Mouse (Mus musculus) megakaryocyte, embryonic 14.5 days (primary cell): ENCODE measurements around the gene Cxcl9. TPM values are rescaled to one million over a fixed set of nuclear protein-coding genes. Genes with fewer than 3 reads are reported as not detected.
"Not testable (repeated sequence)": the region's sequence is repeated elsewhere in the genome, so short reads cannot be mapped to it uniquely, and the experiment has no call there.

Experiments used
- H3K27me3 ChIP-seq: replicated peaks from 2 replicates; pipeline ENCODE3; 2012; ENCODE audit warnings: inconsistent platforms
- H3K36me3 ChIP-seq: replicated peaks from 2 replicates; pipeline ENCODE3; 2012; ENCODE audit warnings: low read length, inconsistent platforms, mixed read lengths
- H3K4me1 ChIP-seq: 2 replicates; pipeline ENCODE4 v1.6.1; 2012; ENCODE audit warnings: inconsistent platforms
- H3K4me3 ChIP-seq: replicated peaks from 2 replicates; pipeline ENCODE3; 2012; ENCODE audit warnings: moderate library complexity, mild to moderate bottlenecking, inconsistent platforms
- H3K9me3 ChIP-seq: 2 replicates; pipeline ENCODE4 v1.6.1; 2012; ENCODE audit warnings: inconsistent platforms
- FLI1 ChIP-seq: IDR thresholded peaks from 2 replicates; pipeline ENCODE4 v1.6.1; 2012; ENCODE audit warnings: low read length, inconsistent platforms, mixed read lengths
- GATA1 ChIP-seq: IDR thresholded peaks from 3 replicates; pipeline ENCODE4 v1.6.1; 2012; ENCODE audit warnings: mixed read lengths, low read length, inconsistent platforms, borderline replicate concordance
- polyA plus RNA-seq: library from polyadenylated mRNA; stranded (reverse); fragments of >175 nt; gene quantifications from 2 replicates; pipeline ENCODE4 v1.2.3, GENCODE M21; 2012; ENCODE audit warnings: low replicate concordance; ENCODE audit not compliant: insufficient read depth

Cxcl9 gene
- polyA plus RNA-seq, 1 experiment: not detected

DNA sequence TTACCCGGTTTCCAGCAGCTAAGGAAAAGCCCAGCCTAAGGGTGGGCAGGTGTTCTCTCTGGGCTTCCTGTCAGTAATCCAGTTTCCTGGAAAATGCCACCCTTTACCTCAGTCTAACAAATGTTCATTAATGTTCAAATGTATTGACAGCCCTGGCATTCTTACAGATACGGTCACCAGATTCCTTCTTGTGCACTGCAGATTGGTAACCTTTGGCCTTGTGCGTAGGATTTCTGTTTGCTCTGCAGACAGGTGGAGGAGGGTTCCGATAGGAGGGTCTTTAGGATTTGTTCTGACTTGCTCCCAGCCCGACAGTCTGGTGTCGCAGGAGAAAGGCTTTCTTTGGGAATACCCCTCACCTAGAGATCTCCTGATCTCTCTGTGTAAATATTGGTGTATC is 38.7 kb upstream of the Cxcl9 start:
- H3K9me3 ChIP-seq: no peaks in the 10 kb centered on the region
- peaks cover 18% of the 10 kb centered on the region for H3K27me3 ChIP-seq
- TF ChIP-seq GATA1 (no peak), FLI1 (no peak)
- H3K36me3 ChIP-seq: no peaks in the 10 kb centered on the region
- no peak overlapping the region for H3K4me3 ChIP-seq
- peaks cover 31% of the 10 kb centered on the region for H3K4me1 ChIP-seq

DNA sequence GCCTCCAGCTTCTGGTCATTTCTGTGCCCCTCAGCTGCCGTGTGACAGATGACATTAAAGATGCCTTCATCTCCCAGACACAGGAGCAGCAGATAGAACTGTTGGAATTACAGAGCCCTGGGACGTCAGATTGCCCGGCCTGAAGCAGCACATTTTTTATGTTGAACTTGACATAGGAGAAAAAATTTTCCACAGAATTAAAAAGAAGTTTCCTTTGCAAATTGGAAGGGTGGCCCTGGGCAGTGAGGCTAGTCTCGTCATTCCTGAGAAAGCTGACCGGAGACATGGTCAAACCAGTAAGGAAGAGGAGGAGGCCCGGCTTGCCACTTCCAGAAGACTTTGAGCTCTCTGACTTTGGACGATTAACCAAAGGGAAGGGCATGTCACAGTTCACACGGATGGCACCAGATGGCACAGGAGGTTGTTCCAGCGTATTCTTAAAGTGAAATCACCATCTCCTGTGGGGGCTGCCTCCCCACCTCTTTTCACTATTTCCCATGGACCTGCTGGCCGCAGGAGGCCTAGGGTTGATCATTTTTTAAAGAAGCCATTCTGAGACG is 37.3 kb upstream of the Cxcl9 start:
- Histone ChIP-seq H3K4me1 (peaks cover 24% of the 10 kb centered on the region), H3K9me3 (no peaks in the 10 kb centered on the region), H3K27me3 (peaks cover 25% of the 10 kb centered on the region), H3K4me3 (no peak overlapping the region), H3K36me3 (no peaks in the 10 kb centered on the region)
- TF ChIP-seq FLI1 (no peak), GATA1 (no peak)

DNA sequence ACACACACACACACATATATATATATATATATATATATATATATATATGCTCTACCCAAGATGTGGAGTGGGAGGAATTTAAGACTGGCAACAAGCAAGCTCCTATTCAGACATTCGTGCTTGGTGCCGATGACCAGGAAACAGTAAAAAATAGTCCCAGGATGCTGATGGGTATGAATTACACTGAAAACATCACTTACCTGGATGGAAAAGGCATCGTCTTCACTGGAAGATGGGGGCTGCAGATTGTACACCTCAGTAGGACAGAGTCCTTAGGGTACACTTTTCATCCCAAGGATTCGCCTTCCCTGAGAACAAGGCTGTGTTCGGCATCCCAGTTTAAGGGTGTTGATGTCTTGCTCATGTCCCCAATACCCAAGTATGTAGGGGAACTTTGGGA is 36.1 kb upstream of the Cxcl9 start:
- H3K4me3 ChIP-seq: no peak overlapping the region
- peaks cover 26% of the 10 kb centered on the region for H3K27me3 ChIP-seq
- peaks cover 17% of the 10 kb centered on the region for H3K4me1 ChIP-seq
- H3K9me3 ChIP-seq: no peaks in the 10 kb centered on the region
- no peak for TF ChIP-seq GATA1
- TF ChIP-seq FLI1: no peak
- no peaks in the 10 kb centered on the region for H3K36me3 ChIP-seq

DNA sequence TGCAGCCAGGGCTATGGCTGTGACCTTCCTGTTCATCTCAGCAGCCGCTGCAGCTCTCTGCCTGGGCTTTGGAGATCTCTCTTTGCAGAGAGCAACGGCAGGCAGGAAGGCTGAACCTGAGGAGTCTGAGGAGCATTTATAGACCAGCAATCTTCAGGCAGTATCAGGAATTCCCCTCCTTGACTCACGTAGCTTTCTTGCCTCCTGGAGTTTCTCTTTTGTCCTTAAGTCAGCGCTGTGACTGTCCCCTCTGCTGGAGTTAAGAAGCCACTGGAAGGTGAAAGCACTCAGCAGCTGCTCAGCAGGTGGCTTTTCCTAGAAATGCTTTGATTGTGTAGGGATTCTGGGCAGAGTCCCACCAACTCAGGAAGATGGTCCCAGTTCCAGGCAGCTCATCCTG is 35.3 kb upstream of the Cxcl9 start:
- TF ChIP-seq GATA1: no peak
- H3K27me3 ChIP-seq: peaks cover 29% of the 10 kb centered on the region
- peak overlapping the region; percentile 6 for H3K4me3 ChIP-seq
- no peaks in the 10 kb centered on the region for H3K9me3 ChIP-seq
- no peaks in the 10 kb centered on the region for H3K36me3 ChIP-seq
- peaks cover 16% of the 10 kb centered on the region for H3K4me1 ChIP-seq

DNA sequence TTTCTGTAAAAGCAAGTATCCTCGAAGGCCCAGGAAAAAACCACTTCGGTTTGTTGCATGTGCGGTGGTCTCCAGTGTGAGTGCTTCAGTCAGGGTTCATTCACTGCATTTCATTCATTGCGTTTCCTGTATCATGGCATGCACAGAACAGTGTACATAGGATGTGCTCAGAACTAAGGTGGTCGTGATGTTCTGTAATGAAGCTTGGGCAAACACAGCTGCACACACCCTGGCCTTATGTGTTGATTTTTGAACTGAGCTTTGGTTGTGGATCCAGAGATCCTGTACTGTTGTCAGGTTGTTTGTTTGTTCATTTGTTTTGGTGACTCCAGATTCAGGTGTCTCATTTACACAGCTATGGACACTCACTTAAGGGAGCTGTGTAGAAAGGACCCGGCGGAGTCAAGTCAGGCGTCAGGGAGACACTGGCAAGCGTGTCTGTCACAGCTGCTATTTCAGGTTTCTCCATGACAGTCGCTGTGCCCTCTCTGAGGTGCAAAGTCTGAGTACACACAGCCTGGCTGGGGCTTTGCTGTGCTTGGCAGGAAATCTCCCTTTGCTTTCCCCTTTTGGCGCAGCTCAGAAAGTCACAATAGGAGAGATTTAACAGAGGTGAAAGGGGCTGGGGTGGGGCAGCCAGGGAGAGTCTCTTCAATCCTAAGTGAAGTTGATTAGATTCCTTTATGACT is 31.0 kb upstream of the Cxcl9 start:
- H3K4me3 ChIP-seq: no peak overlapping the region

DNA sequence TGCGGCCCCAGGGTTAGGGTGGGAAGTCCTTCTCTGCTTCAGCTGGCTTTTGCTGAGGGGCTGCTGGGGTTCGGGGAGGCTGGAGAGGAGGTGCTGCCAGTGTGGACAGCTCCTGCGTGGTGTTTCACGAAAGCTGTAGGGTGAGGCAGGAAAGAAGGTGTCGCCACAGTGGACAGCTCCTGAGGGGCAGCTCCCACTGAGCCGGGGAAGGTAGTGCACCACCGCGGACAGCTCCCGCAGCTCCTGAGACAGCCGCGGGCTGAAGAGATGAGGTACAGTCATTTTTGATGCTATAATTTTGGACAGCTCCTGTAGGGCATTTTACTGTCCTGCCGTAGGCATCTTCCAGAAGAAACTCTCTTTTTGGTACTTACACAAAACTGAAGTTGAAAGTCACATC is 30.2 kb upstream of the Cxcl9 start:
- H3K4me1 ChIP-seq: peaks cover 18% of the 10 kb centered on the region
- no peak for TF ChIP-seq FLI1
- no peak for TF ChIP-seq GATA1

More for the DNA sequence above, 31.0 kb upstream of the Cxcl9 start:
- Histone ChIP-seq H3K4me1 (peaks cover 16% of the 10 kb centered on the region), H3K27me3 (peaks cover 33% of the 10 kb centered on the region), H3K9me3 (no peaks in the 10 kb centered on the region), H3K36me3 (no peaks in the 10 kb centered on the region)
- TF ChIP-seq FLI1 (no peak), GATA1 (no peak)

DNA sequence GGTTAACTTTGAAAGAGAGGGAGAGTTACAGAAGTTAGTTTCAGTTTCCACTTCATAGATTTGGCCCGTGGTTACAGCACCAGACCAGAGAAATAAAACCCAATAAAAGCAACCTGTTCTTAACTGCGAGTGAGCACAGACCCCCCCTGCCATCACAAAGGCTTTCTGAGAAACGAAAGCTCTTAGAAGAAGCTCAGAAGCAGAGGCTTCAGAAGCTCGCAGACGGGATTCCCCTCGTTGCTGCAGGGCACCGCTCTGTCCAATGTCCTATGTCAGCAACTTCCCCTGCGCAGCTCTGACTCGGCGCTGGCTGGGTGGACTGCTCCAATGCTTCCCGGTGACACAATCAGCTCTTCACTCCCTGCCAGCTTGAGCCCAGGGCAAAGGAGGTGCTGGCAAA is 25.6 kb upstream of the Cxcl9 start:
- Histone ChIP-seq H3K27me3 (peaks cover 18% of the 10 kb centered on the region), H3K36me3 (no peaks in the 10 kb centered on the region), H3K4me3 (peak overlapping the region; percentile 90), H3K4me1 (peaks cover 34% of the 10 kb centered on the region), H3K9me3 (no peaks in the 10 kb centered on the region)
- TF ChIP-seq GATA1: no peak
- no peak for TF ChIP-seq FLI1

More for the DNA sequence above, 30.2 kb upstream of the Cxcl9 start:
- no peaks in the 10 kb centered on the region for H3K36me3 ChIP-seq
- no peaks in the 10 kb centered on the region for H3K9me3 ChIP-seq
- H3K4me3 ChIP-seq: no peak overlapping the region
- peaks cover 32% of the 10 kb centered on the region for H3K27me3 ChIP-seq

DNA sequence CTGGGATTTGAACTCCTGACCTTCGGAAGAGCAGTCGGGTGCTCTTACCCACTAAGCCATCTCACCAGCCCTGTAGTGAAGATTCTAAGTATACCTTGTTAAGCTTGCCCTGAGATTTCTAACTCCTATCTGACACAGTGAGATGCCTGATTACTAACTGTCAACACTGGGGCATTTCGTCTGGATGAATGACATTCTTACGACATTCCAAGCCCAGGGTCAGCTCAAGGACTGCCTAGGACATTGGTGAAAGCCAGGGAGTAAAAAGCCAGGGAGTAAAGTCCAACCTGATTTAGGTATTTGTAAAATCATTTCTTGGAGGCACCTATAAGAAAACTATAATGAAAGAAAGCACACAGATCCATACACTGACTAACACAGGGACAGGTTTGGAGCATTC is 24.8 kb upstream of the Cxcl9 start:
- not testable (repeated sequence) for H3K9me3 ChIP-seq, H3K36me3 ChIP-seq
- peaks cover 21% of the 10 kb centered on the region for H3K27me3 ChIP-seq
- peaks cover 38% of the 10 kb centered on the region for H3K4me1 ChIP-seq
- H3K4me3 ChIP-seq: peak overlapping the region; percentile 90

DNA sequence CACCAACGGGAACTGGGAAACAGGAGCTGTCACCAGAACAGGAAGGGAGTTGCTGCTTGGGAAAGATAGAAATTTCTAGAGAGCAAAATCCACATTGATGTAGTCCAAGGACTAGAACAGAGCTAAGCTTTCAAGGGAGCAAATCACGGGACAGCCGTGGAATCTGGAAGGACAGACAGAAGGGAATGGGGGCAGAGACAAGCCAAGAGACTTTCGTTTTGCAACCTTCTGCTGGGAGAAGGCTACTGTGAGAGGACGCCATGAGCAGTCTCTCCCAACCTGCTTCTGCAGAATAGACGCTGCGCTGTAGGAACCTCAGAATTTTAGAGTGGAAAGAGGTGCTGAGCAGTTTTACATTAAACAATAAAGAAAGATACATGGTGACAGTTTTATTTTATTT is 21.9 kb upstream of the Cxcl9 start:
- peaks cover 44% of the 10 kb centered on the region for H3K4me1 ChIP-seq

DNA sequence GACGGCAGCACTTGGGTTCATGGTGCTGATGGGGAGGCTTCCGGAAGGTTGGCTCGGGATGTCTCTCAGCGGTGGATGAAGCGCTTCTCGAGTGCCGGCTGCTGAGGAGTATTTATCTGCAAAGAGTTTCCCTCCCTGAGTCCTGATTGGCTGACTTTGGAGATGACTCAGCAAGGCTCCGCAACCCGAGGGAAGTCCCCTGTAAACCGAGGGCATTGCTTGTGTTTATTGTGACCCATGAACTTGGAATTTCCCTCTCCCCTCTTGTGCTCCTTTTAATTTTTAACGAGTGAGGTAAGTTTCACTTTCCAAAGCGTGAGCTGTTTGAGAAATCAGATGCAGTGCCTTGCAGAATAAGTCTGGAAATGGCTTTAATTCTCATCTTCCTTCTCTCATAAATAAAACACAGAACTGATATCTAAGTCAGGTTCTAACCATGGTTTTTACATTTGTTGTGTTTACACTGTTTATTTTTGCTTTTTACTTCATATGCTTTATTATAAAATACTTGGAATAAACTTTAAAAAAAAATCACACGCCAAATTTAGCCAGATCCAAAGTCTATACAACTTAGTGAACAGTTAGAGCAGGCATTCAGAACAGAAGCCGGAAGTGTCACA is 21.0 kb upstream of the Cxcl9 start, which contains the start of gene Cxcl10:
TSS of gene Cxcl10 (minus strand) at position 96 of the 620 bp plus-strand sequence.
- Histone ChIP-seq H3K36me3 (no peaks in the 10 kb centered on the region), H3K9me3 (no peaks in the 10 kb centered on the region), H3K4me1 (peaks cover 39% of the 10 kb centered on the region), H3K4me3 (peak within 1 kb of the TSS; percentile 85), H3K27me3 (peaks cover 26% of the 10 kb centered on the region)
- TF ChIP-seq FLI1 (no peak), GATA1 (no peak)

More for the DNA sequence above, 21.9 kb upstream of the Cxcl9 start:
- TF ChIP-seq FLI1: no peak
- TF ChIP-seq GATA1: no peak
- Histone ChIP-seq H3K36me3 (no peaks in the 10 kb centered on the region), H3K27me3 (peaks cover 20% of the 10 kb centered on the region), H3K4me3 (no peak overlapping the region), H3K9me3 (no peaks in the 10 kb centered on the region)
